In the genomic region with DNA sequence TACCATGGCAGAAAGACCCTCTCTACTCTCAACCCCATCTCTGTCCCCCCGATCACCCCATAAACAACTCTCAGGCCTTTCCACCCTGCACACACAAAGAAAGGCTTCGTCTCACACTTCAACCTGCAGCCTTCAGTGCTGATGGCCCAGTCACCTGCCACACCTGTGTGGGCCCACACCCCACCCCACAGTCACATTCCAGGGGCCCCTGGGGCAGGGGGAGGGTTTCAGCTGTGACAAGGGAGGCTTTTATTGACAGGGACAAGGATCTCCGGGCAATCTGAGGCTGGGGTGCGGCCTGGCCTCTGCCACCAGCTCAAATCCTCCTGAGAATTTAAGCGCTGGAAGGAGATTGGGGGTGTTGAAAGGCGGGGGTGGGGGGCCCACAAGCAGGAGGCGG, we compare ENCODE assay signal across 31 mouse cellular contexts. TPM values are rescaled to one million over a fixed set of nuclear protein-coding genes. Genes with fewer than 3 reads are reported as not detected.
DNase-seq lines count a peak whose midpoint lies in the region; ATAC-seq and TF ChIP-seq lines count a peak whose summit lies in the region.
"Had no signal": no experiment of that assay in that cellular context is flagged by ENCODE, and none has a peak within 500 bp of the region (broad histone marks: within the 10 kb centered on the region; RNA-seq: fewer than 3 reads in every experiment).

No protein-coding gene starts in this region.

- DNase-seq in lung, postnatal 0 days (ENCODE audit: low spot score), result no peak
- DNase-seq in lung, postnatal 25 days (ENCODE audit: low spot score), result no peak
- peak; percentile 74 for DNase-seq in intestine, embryonic 14.5 days (ENCODE audit: low spot score)
- no peak for DNase-seq in limb, embryonic 10.5 days (ENCODE audit: low spot score)
- no peak for DNase-seq in layer of hippocampus, postnatal 10 days (ENCODE audit: low spot score in 2 of 2)
- DNase-seq in kidney, adult 8-10 months, result no peak
- DNase-seq: adrenal gland, adult 8-10 months; cerebellum, adult 11-12 months; cerebellum, postnatal 10 days; gastrocnemius, adult 2 months; heart, postnatal 4 days; kidney, adult 18-20 months; liver, postnatal 0 days; midbrain, embryonic 14.5 days had no signal

- no peak for TF ChIP-seq EP300 in lung, postnatal 0 days (IDR thresholded peaks at IDR 0.05)

- no peaks in the 10 kb centered on the region for H3K36me3 ChIP-seq in lung, postnatal 0 days (ENCODE audit: insufficient read depth, low read length)
- no peaks in the 10 kb centered on the region for H3K36me3 ChIP-seq in intestine, embryonic 14.5 days (ENCODE audit: control insufficient read depth, insufficient read depth, low read length)
- H3K36me3 ChIP-seq in limb, embryonic 10.5 days, result no peaks in the 10 kb centered on the region
- H3K36me3 ChIP-seq: heart, embryonic 15.5 days had no signal

- no peak overlapping the region for H3K9ac ChIP-seq in lung, postnatal 0 days (replicated peaks; ENCODE audit: low read depth)
- H3K9ac ChIP-seq in intestine, embryonic 14.5 days (ENCODE audit: low read length), result no peak overlapping the region
- H3K9ac ChIP-seq: forebrain, embryonic 13.5 days; heart, embryonic 15.5 days; liver, postnatal 0 days had no signal

- no peaks in the 10 kb centered on the region for H3K27me3 ChIP-seq in lung, postnatal 0 days (replicated peaks; ENCODE audit: insufficient read depth, low read length)
- no peaks in the 10 kb centered on the region for H3K27me3 ChIP-seq in intestine, embryonic 14.5 days (replicated peaks; ENCODE audit: control insufficient read depth, insufficient read depth, low read length)
- H3K27me3 ChIP-seq in limb, embryonic 10.5 days (ENCODE audit: low read depth, poor library complexity, severe bottlenecking), result peaks cover 10% of the 10 kb centered on the region

- H3K4me1 ChIP-seq in lung, postnatal 0 days (ENCODE audit: insufficient read depth, low read depth, low read length), result no peaks in the 10 kb centered on the region
- H3K4me1 ChIP-seq in intestine, embryonic 14.5 days (replicated peaks; ENCODE audit: control insufficient read depth, insufficient read depth, low read length), result 0 out of 2 replicates have a peak, but pooled peaks cover 11% of the 10 kb centered on the region
- peaks cover 33% of the 10 kb centered on the region for H3K4me1 ChIP-seq in limb, embryonic 10.5 days

- no peak for TF ChIP-seq CTCF in lung, postnatal 0 days (IDR thresholded peaks at IDR 0.05)

- no peaks in the 10 kb centered on the region for H3K9me3 ChIP-seq in lung, postnatal 0 days (ENCODE audit: low read length)
- no peaks in the 10 kb centered on the region for H3K9me3 ChIP-seq in intestine, embryonic 14.5 days (ENCODE audit: control insufficient read depth, low read length)
- H3K9me3 ChIP-seq in limb, embryonic 10.5 days (replicated peaks), result no peaks in the 10 kb centered on the region
- H3K9me3 ChIP-seq: forebrain, embryonic 13.5 days; heart, embryonic 15.5 days had no signal

- no peak overlapping the region for H3K4me3 ChIP-seq in lung, postnatal 0 days (ENCODE audit: low read depth, low read length)
- no peak overlapping the region for H3K4me3 ChIP-seq in intestine, embryonic 14.5 days (ENCODE audit: low read depth, low read length)
- H3K4me3 ChIP-seq in limb, embryonic 10.5 days, result no peak overlapping the region
- H3K4me3 ChIP-seq: erythroblast, embryonic 14.5 days; forebrain, embryonic 13.5 days; gastrocnemius, adult 2 months; heart, embryonic 15.5 days had no signal

- ATAC-seq in lung, postnatal 0 days, result peak; percentile 68
- peak; percentile 81 for ATAC-seq in intestine, embryonic 14.5 days (replicated peaks; ENCODE audit: low FRiP score, low TSS enrichment, low read depth)
- no peak for ATAC-seq in granulocyte monocyte progenitor cell, adult 5-6 weeks (replicated peaks; ENCODE audit: poor library complexity, severe bottlenecking)
- ATAC-seq: forebrain, embryonic 13.5 days; hindbrain, embryonic 16.5 days; liver, postnatal 0 days had no signal

- H3K27ac ChIP-seq in lung, postnatal 0 days (ENCODE audit: low read length), result 0 out of 2 replicates have a peak overlapping the region, but pooled peaks have one; percentile 26
- peak overlapping the region; percentile 58 for H3K27ac ChIP-seq in intestine, embryonic 14.5 days (ENCODE audit: low read depth)
- peak overlapping the region; percentile 14; the same call in 1 of the 2 replicates for H3K27ac ChIP-seq in limb, embryonic 10.5 days
- H3K27ac ChIP-seq: forebrain, embryonic 13.5 days; gastrocnemius, adult 2 months; heart, embryonic 15.5 days; kidney, postnatal 0 days had no signal

- whole genome bisulfite sequencing in lung, postnatal 0 days, result 42% methylated on average over 7 of the region's 7 CpGs
- WGBS in intestine, embryonic 14.5 days, result 49% methylated on average over 7 of the region's 7 CpGs
- WGBS in limb, embryonic 10.5 days, result 48% methylated on average over 7 of the region's 7 CpGs

- no peak overlapping the region for H3K4me2 ChIP-seq in lung, postnatal 0 days (replicated peaks; ENCODE audit: low read depth, low read length)
- H3K4me2 ChIP-seq in intestine, embryonic 14.5 days (ENCODE audit: low read length), result no peak overlapping the region
- H3K4me2 ChIP-seq: forebrain, embryonic 13.5 days; heart, embryonic 15.5 days had no signal

RNA-seq across cellular contexts. Expression of gene Krt15, which starts 3.1 kb away (rescaled TPM):
- polyA plus RNA-seq in lung, postnatal 0 days (2015; fragmentation: Nextera tagmentation; extraction: Ambion mirVana), result 28.1 and 58.8 TPM in 2 replicates
- polyA plus RNA-seq in intestine, embryonic 14.5 days (2014; fragmentation: Nextera tagmentation; extraction: Ambion mirVana), result 1.3 TPM in 2 replicates
- polyA plus RNA-seq in limb, embryonic 10.5 days (2016; fragmentation: Nextera tagmentation; extraction: Ambion mirVana), result 1.6 and 8.4 TPM in 2 replicates
- total RNA-seq in layer of hippocampus, postnatal 10 days (2021), result 1 to 10 TPM; 1.1 to 1.5 TPM
- not detected in 2 replicates for total RNA-seq in granulocyte monocyte progenitor cell, adult 5-6 weeks (2014; fragmentation: Nextera tagmentation)
- not detected in 2 replicates for total RNA-seq in granulocyte monocyte progenitor cell, adult 5-6 weeks (2017)
- total RNA-seq: adrenal gland, adult 8-10 months; gastrocnemius, adult 2 months; liver, adult 2 months; megakaryocyte, adult 5-6 weeks; MEL had no signal
- polyA plus RNA-seq: cortical plate, adult 2 months; frontal cortex, adult 2 months; liver, adult 2 months; midbrain, embryonic 14.5 days had no signal

RNA-seq across cellular contexts. Expression of gene Krt19, which starts 9.7 kb away (rescaled TPM):
- polyA plus RNA-seq in lung, postnatal 0 days (2015; fragmentation: Nextera tagmentation; extraction: Ambion mirVana), result 460 and 573 TPM in 2 replicates
- 359 and 374 TPM in 2 replicates for polyA plus RNA-seq in intestine, embryonic 14.5 days (2014; fragmentation: Nextera tagmentation; extraction: Ambion mirVana)
- polyA plus RNA-seq in limb, embryonic 10.5 days (2016; fragmentation: Nextera tagmentation; extraction: Ambion mirVana), result 11.1 and 13.9 TPM in 2 replicates
- total RNA-seq in layer of hippocampus, postnatal 10 days (2021), result 1 to 10 TPM in 1 of 2 experiments, under 1 TPM in 1; 0.64 to 1.0 TPM
- not detected in 2 replicates for total RNA-seq in granulocyte monocyte progenitor cell, adult 5-6 weeks (2014; fragmentation: Nextera tagmentation)
- not detected in 2 replicates for total RNA-seq in granulocyte monocyte progenitor cell, adult 5-6 weeks (2017)
- total RNA-seq: megakaryocyte, adult 5-6 weeks; MEL had no signal
- polyA plus RNA-seq: erythroblast, embryonic 14.5 days had no signal

RNA-seq across cellular contexts. Expression of gene Krt13, which starts 17.4 kb away (rescaled TPM):
- polyA plus RNA-seq in lung, postnatal 0 days (2015; fragmentation: Nextera tagmentation; extraction: Ambion mirVana), result 0.60 and 0.68 TPM in 2 replicates
- 0.11 TPM in 1 of 2 replicates, not detected in the other for polyA plus RNA-seq in intestine, embryonic 14.5 days (2014; fragmentation: Nextera tagmentation; extraction: Ambion mirVana)
- not detected in 2 replicates for polyA plus RNA-seq in limb, embryonic 10.5 days (2016; fragmentation: Nextera tagmentation; extraction: Ambion mirVana)
- total RNA-seq in layer of hippocampus, postnatal 10 days (2021), result not detected
- total RNA-seq in granulocyte monocyte progenitor cell, adult 5-6 weeks (2014; fragmentation: Nextera tagmentation), result not detected in 2 replicates
- total RNA-seq in granulocyte monocyte progenitor cell, adult 5-6 weeks (2017), result not detected in 2 replicates
- total RNA-seq: adrenal gland, adult 8-10 months; gastrocnemius, adult 2 months; gastrocnemius, postnatal 4 days; heart, postnatal 4 days; layer of hippocampus, postnatal 14 days; liver, adult 2 months; megakaryocyte, adult 5-6 weeks; MEL had no signal
- polyA plus RNA-seq: cortical plate, adult 2 months; embryonic facial prominence, embryonic 11.5 days; erythroblast, embryonic 14.5 days; forebrain, embryonic 13.5 days; frontal cortex, adult 2 months; limb, embryonic 11.5 days; liver, adult 2 months; liver, postnatal 0 days; midbrain, embryonic 14.5 days; neural tube, embryonic 11.5 days had no signal

RNA-seq across cellular contexts. Expression of gene Krt36, which starts 33.4 kb away (rescaled TPM):
- polyA plus RNA-seq in lung, postnatal 0 days (2015; fragmentation: Nextera tagmentation; extraction: Ambion mirVana), result 0.11 TPM in 1 of 2 replicates, not detected in the other
- 0.11 and 0.13 TPM in 2 replicates for polyA plus RNA-seq in intestine, embryonic 14.5 days (2014; fragmentation: Nextera tagmentation; extraction: Ambion mirVana)
- polyA plus RNA-seq in limb, embryonic 10.5 days (2016; fragmentation: Nextera tagmentation; extraction: Ambion mirVana), result not detected in 2 replicates
- total RNA-seq in layer of hippocampus, postnatal 10 days (2021), result not detected
- 0.39 TPM in 1 of 2 replicates, not detected in the other for total RNA-seq in granulocyte monocyte progenitor cell, adult 5-6 weeks (2014; fragmentation: Nextera tagmentation)
- total RNA-seq in granulocyte monocyte progenitor cell, adult 5-6 weeks (2017), result not detected in 2 replicates
- total RNA-seq: gastrocnemius, adult 2 months; gastrocnemius, postnatal 4 days; heart, postnatal 4 days; layer of hippocampus, postnatal 14 days; liver, adult 2 months; megakaryocyte, adult 5-6 weeks; MEL had no signal
- polyA plus RNA-seq: cortical plate, adult 2 months; erythroblast, embryonic 14.5 days; forebrain, embryonic 13.5 days; frontal cortex, adult 2 months; heart, embryonic 15.5 days; hindbrain, embryonic 16.5 days; liver, adult 2 months; liver, postnatal 0 days; midbrain, embryonic 14.5 days; neural tube, embryonic 11.5 days had no signal

RNA-seq across cellular contexts. Expression of gene Krt35, which starts 42.8 kb away (rescaled TPM):
- not detected in 2 replicates for polyA plus RNA-seq in lung, postnatal 0 days (2015; fragmentation: Nextera tagmentation; extraction: Ambion mirVana)
- polyA plus RNA-seq in intestine, embryonic 14.5 days (2014; fragmentation: Nextera tagmentation; extraction: Ambion mirVana), result not detected in 2 replicates
- 0.08 TPM in 1 of 2 replicates, not detected in the other for polyA plus RNA-seq in limb, embryonic 10.5 days (2016; fragmentation: Nextera tagmentation; extraction: Ambion mirVana)
- not detected for total RNA-seq in layer of hippocampus, postnatal 10 days (2021)
- not detected in 2 replicates for total RNA-seq in granulocyte monocyte progenitor cell, adult 5-6 weeks (2014; fragmentation: Nextera tagmentation)
- total RNA-seq in granulocyte monocyte progenitor cell, adult 5-6 weeks (2017), result not detected in 2 replicates
- total RNA-seq: adrenal gland, adult 8-10 months; gastrocnemius, adult 2 months; heart, postnatal 4 days; layer of hippocampus, postnatal 14 days; liver, adult 2 months; megakaryocyte, adult 5-6 weeks; MEL had no signal
- polyA plus RNA-seq: C2C12; cortical plate, adult 2 months; embryonic facial prominence, embryonic 11.5 days; erythroblast, embryonic 14.5 days; forebrain, embryonic 13.5 days; frontal cortex, adult 2 months; heart, embryonic 15.5 days; hindbrain, embryonic 16.5 days; kidney, postnatal 0 days; limb, embryonic 11.5 days; liver, adult 2 months; liver, postnatal 0 days; midbrain, embryonic 14.5 days; neural tube, embryonic 11.5 days had no signal

Comparison
In these comparisons a context has a peak if more than half of its experiments do, and no peak if none do; other contexts are left out.
1. RNA of gene Krt19, which starts 9.7 kb away (polyA plus RNA-seq): 460 to 573 TPM in lung, postnatal 0 days and 359 to 374 TPM in intestine, embryonic 14.5 days; 11.1 to 13.9 TPM in limb, embryonic 10.5 days; every median in the first group is over 10 times any median in the second.
2. Peak in every context shown above with its lines, with median percentiles within 50 percentile points of each other: H3K27ac ChIP-seq.